Mouse (Mus musculus) heart, embryonic 12.5 days (tissue): ENCODE measurements around the gene Pip4p1. TPM values are rescaled to one million over a fixed set of nuclear protein-coding genes. Genes with fewer than 3 reads are reported as not detected.
"Not testable (repeated sequence)": the region's sequence is repeated elsewhere in the genome, so short reads cannot be mapped to it uniquely, and the experiment has no call there.

Experiments used
- ATAC-seq: fragments of 200-750 bp; cut with Nextera tagmentation; 2 replicates; pipeline ENCODE4 v1.8.0; 2017; ENCODE audit warnings: moderate TSS enrichment, moderate library complexity; ENCODE audit not compliant: insufficient number of reproducible peaks, low FRiP score
- H3K27ac ChIP-seq: fragments of 300-500 bp; sonication (generic); 2 replicates; pipeline ENCODE4 v1.5.1; 2016; ENCODE audit warnings: mild to moderate bottlenecking, moderate library complexity; ENCODE audit not compliant: poor library complexity, severe bottlenecking
- H3K27me3 ChIP-seq: fragments of 300-500 bp; sonication (generic); replicated peaks from 2 replicates; pipeline ENCODE4 v1.6.1; 2016; ENCODE audit warnings: mild to moderate bottlenecking, moderate library complexity
- H3K36me3 ChIP-seq: fragments of 300-500 bp; sonication (generic); 2 replicates; pipeline ENCODE4 v1.6.1; 2016; ENCODE audit warnings: mild to moderate bottlenecking, moderate library complexity
- H3K4me1 ChIP-seq: fragments of 300-500 bp; sonication (generic); replicated peaks from 2 replicates; pipeline ENCODE4 v1.6.1; 2016; ENCODE audit warnings: mild to moderate bottlenecking
- H3K4me2 ChIP-seq: fragments of 300-500 bp; sonication (generic); 2 replicates; pipeline ENCODE4 v1.6.1; 2016; ENCODE audit warnings: mild to moderate bottlenecking, moderate library complexity
- H3K4me3 ChIP-seq: fragments of 300-500 bp; sonication (generic); 2 replicates; pipeline ENCODE4 v1.5.1; 2016; ENCODE audit warnings: mild to moderate bottlenecking
- H3K9ac ChIP-seq: fragments of 300-500 bp; sonication (generic); 2 replicates; pipeline ENCODE4 v1.6.1; 2016; ENCODE audit warnings: mild to moderate bottlenecking, moderate library complexity
- H3K9me3 ChIP-seq: fragments of 300-500 bp; sonication (generic); replicated peaks from 2 replicates; pipeline ENCODE4 v1.6.1; 2016; ENCODE audit warnings: mild to moderate bottlenecking, moderate library complexity
- WGBS: fragments of 180-500 bp; shearing (Covaris S2); methylation state at CpG from one replicate; pipeline ENCODE4 v1.1.7; 2016; 5-methylcytosine and 5-hydroxymethylcytosine counted together
- polyA plus RNA-seq: library from polyadenylated mRNA; unstranded; fragments of >200 nt; fragmentation: Nextera tagmentation; extraction: Ambion mirVana; gene quantifications from 2 replicates; pipeline ENCODE4 v1.2.1, GENCODE M21; 2016

Pip4p1 gene
- polyA plus RNA-seq, 1 experiment from 2014 or later: 37.3 TPM

DNA sequence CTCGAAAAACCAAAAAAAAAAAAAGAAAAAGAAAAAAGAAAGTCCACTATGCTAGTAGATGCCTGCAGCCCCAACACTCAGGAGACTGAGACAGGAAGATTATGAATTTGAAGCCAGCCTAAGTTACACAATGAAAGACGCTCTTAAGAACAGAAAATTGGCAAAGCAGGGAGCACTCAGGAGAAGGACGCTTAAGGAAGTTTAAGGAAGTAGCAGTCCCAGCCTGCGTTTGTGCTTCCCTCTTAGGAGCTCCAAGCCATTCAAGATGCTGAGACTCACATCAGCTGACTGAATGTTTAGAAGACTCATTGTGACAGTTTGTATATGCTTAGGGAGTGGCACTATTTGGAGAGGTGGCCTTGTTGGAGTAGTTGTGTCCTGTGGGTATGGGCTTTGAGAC lies 22.5 kb downstream of the Pip4p1 start:
- H3K9me3 ChIP-seq: no peaks in the 10 kb centered on the region
- no peak overlapping the region for H3K4me3 ChIP-seq
- peaks cover 7% of the 10 kb centered on the region for H3K4me1 ChIP-seq
- H3K9ac ChIP-seq: no peak overlapping the region
- H3K36me3 ChIP-seq: peaks cover 26% of the 10 kb centered on the region
- no peak overlapping the region for H3K4me2 ChIP-seq
- no peak overlapping the region for H3K27ac ChIP-seq
- WGBS: 74% methylated on average over 4 of the region's 4 CpGs
- ATAC-seq: no peak
- H3K27me3 ChIP-seq: no peaks in the 10 kb centered on the region

DNA sequence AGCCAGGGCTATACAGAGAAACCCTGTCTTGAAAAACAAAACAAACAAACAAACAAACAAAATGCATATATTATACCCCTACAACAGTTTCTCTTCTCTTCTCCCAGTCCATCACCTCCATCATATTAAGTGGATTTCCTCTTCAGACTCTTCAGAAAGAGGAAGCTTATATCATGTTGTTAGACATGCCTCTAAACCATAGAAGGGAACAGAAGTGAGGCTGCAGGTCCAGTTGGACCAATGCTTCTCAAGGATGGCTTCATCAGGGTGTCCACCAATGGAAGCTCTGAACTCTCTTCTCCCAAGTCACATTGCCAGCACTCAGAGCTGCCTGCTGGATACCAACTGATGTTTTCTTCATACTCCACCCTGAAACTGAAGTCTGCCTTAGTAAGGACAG lies 25.3 kb downstream of the Pip4p1 start:
- not testable (repeated sequence) for H3K4me2 ChIP-seq, H3K27ac ChIP-seq, H3K4me1 ChIP-seq, H3K4me3 ChIP-seq, H3K27me3 ChIP-seq, ATAC-seq, H3K9me3 ChIP-seq, H3K9ac ChIP-seq, H3K36me3 ChIP-seq

DNA sequence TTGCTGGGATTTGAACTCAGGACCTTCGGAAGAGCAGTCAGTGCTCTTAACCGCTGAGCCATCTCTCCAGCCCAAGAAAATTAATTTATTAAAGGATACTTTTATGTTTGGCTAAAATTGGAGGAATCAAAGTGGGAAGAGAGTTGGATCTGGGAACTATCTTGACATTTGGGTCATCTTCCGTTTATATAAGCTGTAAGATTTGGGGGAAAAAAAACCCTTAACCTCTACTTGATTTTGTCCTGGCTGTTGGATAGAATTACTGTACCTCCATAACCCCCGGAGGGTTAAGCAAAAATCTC lies 25.9 kb downstream of the Pip4p1 start:
- Histone ChIP-seq H3K4me1 (peaks cover 7% of the 10 kb centered on the region), H3K4me3 (no peak overlapping the region), H3K4me2 (no peak overlapping the region), H3K9ac (no peak overlapping the region), H3K27me3 (no peaks in the 10 kb centered on the region), H3K36me3 (no peaks in the 10 kb centered on the region), H3K27ac (no peak overlapping the region), H3K9me3 (no peaks in the 10 kb centered on the region)
- no peak for ATAC-seq
- 86% methylated on average over 4 of the region's 4 CpGs for WGBS

DNA sequence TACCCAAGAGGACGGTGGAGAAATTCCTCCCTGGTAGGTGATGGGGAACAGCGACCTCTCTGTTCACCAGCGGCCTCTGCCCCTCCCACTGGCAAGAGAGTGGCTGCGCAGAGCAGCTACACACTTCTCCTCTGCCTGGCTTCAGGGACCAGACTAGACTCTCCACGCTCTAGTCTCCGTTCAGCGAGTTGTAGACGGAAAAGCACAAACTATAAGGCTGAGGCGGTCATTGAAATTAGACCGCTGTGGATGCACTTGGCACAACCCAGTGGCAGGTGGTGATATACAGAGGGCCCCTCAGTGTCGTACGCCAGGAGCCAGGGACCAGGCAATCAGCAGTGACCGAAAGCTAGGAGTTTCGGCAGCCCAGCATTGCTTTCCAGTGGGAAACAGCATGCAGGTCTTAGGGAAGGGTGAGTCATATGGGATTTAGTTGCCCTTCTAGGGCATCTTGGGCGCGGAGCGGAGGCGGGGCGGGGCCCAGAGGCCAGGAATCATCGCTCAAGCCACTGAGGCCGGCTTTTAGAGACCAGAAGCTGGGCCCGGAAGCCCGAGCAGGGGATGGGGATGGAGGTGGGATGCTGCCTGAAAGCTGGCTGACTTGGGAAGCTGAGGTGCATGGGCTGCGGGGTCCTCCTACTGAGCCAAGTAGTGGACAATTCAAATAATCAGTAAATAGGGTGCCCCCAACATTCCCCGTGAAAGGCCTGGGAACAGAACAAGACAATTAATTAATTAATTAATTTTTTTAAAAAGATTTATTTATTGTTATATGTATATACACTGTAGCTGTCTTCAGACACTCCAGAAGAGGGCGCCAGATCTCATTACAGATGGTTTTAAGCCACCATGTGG lies 26.5 kb downstream of the Pip4p1 start:
- Histone ChIP-seq H3K27me3 (no peaks in the 10 kb centered on the region), H3K4me1 (peaks cover 7% of the 10 kb centered on the region), H3K9ac (peak overlapping the region; percentile 65), H3K4me2 (peak overlapping the region; percentile 76), H3K9me3 (no peaks in the 10 kb centered on the region), H3K36me3 (no peaks in the 10 kb centered on the region), H3K27ac (no peak overlapping the region), H3K4me3 (peak overlapping the region; percentile 52)
- peak; percentile 77 for ATAC-seq
- 4% methylated on average over 26 of the region's 26 CpGs for WGBS

DNA sequence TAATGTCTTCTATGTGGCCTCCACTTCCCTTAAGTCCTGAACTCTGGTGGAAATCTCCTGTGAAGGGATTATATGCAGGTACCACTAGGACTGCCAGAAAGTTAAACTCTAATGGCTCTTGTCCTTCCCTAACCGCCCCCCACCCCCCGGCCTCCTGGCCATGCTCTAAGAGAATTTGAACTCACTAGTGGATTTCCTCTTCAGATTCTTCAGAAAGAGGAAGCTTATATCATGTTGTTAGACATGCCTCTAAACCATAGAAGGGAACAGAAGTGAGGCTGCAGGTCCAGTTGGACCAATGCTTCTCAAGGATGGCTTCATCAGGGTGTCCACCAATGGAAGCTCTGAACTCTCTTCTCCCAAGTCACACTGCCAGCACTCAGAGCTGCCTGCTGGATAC lies 32.7 kb downstream of the Pip4p1 start:
- peaks cover 14% of the 10 kb centered on the region for H3K4me1 ChIP-seq
- peaks cover 33% of the 10 kb centered on the region for H3K27me3 ChIP-seq
- not testable (repeated sequence) for ATAC-seq, H3K4me3 ChIP-seq, H3K9me3 ChIP-seq, H3K9ac ChIP-seq, H3K36me3 ChIP-seq, H3K27ac ChIP-seq, H3K4me2 ChIP-seq
- 86% methylated on average over 2 of the region's 2 CpGs for WGBS

DNA sequence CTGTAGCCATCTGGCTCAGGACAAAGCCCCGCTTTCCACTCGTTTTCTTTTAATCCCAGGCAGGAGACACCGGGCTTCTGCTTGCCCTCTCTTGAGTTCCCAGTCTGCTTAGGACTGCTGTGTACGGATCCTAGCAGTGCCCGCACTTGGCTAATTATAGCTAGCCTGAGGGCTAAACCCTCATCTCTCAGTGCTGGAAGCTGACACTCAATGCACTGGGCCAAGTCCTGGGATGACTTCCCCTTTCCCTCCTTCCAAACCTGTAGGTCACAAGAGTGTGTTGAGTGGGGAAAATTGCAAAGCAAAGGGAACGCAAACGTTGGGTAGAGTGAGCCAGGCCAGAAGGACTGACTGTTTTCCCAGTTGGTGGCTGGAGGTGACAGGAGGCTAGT lies 33.3 kb downstream of the Pip4p1 start, which contains the start of gene Klhl33:
Gene Klhl33 (minus strand): TSS at position 134 of the 392 bp plus-strand sequence.
- peaks cover 33% of the 10 kb centered on the region for H3K27me3 ChIP-seq
- WGBS: 35% methylated on average over 7 of the region's 7 CpGs
- H3K9ac ChIP-seq: peak within 1 kb of the TSS; percentile 65
- H3K27ac ChIP-seq: no peak within 1 kb of the TSS
- H3K4me1 ChIP-seq: peaks cover 14% of the 10 kb centered on the region
- peak within 1 kb of the TSS; percentile 49 for H3K4me3 ChIP-seq
- no peak for ATAC-seq
- peak within 1 kb of the TSS; percentile 83 for H3K4me2 ChIP-seq
- H3K9me3 ChIP-seq: no peaks in the 10 kb centered on the region
- no peaks in the 10 kb centered on the region for H3K36me3 ChIP-seq

DNA sequence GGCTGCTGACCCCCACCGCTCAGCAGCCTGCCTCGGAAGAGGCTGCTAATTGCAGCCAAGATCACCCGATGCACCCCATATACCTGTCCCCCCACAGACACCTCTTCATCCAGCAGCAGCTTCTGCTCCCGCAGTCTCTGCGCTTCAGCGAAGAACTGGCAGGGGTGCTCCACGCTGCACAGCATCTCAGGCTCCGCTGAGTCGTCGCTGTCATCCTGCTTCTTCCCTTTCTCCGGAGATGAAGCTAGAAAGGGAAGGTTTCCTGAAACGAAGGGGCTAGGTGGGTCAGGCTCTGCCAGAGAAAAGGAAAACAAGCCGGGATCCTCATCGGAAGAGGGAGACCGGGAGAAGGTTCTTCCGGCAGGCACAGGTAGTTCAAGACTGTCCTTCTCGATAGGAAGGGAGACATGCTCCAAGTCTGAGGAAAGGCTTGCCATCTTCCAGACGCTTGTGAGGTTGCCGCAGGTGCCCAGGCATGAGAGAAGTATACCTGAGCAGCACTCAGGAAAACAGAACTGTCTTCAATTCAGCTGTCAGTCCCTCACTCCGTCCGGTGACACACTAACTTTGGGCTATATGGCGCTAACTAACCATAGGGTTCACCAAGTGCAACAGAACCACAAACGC lies 33.8 kb downstream of the Pip4p1 start:
- ATAC-seq: no peak
- H3K4me3 ChIP-seq: peak overlapping the region; percentile 49
- 19% methylated on average over 23 of the region's 23 CpGs for WGBS

DNA sequence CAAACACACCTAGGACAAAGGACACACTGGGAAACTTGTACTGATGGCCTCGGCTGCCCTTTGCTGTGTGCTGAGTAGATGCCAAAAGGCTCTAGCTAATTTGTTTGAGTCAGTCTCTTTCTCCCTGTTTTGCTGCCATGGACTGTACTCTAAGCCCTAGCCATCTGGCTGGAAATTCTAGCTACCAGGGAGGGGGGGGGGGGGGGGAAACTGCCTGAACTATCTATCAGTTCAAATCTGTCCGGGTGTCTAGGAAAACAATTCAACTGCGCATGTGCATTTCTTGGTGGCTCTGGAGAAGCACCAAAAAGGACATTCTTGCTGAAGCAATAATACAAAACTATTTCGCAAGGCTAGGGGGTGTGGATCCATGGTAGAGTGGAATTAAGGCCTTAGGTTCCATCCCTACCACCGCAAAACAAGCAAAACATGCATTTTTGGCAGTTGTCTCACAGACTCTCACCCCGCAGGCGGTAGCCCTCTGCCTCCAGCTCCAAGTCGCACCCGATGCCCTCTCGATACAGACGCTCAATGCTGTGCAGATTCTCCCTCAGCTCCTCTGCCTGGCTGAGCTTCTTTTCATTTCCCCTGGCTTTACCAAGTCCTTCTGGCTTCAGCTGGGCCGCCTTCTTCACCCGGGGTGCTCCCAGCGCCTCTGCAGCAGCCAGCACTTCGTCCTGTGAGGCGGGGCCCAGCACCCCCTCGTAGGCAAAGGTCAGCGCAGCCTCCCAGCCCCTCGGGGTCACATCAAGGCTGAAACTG lies 34.5 kb downstream of the Pip4p1 start:
- no peak overlapping the region for H3K27ac ChIP-seq

More for the DNA sequence above, 33.8 kb downstream of the Pip4p1 start:
- H3K36me3 ChIP-seq: no peaks in the 10 kb centered on the region
- H3K27me3 ChIP-seq: peaks cover 33% of the 10 kb centered on the region
- peaks cover 14% of the 10 kb centered on the region for H3K4me1 ChIP-seq
- H3K4me2 ChIP-seq: peak overlapping the region; percentile 83
- H3K9ac ChIP-seq: peak overlapping the region; percentile 65
- H3K9me3 ChIP-seq: no peaks in the 10 kb centered on the region
- H3K27ac ChIP-seq: no peak overlapping the region

DNA sequence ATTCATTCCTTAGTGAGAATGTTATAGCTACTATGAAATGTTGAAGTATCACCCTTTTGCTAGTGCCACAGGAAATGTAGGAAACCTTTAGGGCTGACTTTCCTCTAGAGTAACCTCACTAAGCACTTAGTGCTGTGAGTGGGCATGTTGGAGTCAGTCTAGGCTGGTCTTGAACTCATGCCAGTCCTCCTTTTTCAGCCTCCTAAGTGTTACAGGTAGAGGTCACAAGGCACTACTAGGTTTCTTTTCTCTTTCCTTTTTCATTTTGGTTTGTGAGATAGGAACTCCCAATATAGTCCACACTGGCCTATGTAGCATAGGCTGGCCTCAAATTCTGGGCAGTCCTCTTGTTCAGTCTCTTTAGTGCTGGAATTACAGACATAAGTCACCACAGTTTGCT lies 35.2 kb downstream of the Pip4p1 start:
- H3K27ac ChIP-seq: no peak overlapping the region
- peaks cover 14% of the 10 kb centered on the region for H3K4me1 ChIP-seq
- H3K4me2 ChIP-seq: no peak overlapping the region
- H3K36me3 ChIP-seq: no peaks in the 10 kb centered on the region
- H3K9ac ChIP-seq: no peak overlapping the region
- ATAC-seq: no peak
- H3K9me3 ChIP-seq: no peaks in the 10 kb centered on the region
- no peak overlapping the region for H3K4me3 ChIP-seq
- peaks cover 33% of the 10 kb centered on the region for H3K27me3 ChIP-seq

More for the DNA sequence above, 34.5 kb downstream of the Pip4p1 start:
- peaks cover 14% of the 10 kb centered on the region for H3K4me1 ChIP-seq
- H3K9ac ChIP-seq: peak overlapping the region; percentile 65
- no peaks in the 10 kb centered on the region for H3K9me3 ChIP-seq
- WGBS: 14% methylated on average over 19 of the region's 19 CpGs
- no peak for ATAC-seq
- H3K4me3 ChIP-seq: peak overlapping the region; percentile 49
- H3K27me3 ChIP-seq: peaks cover 33% of the 10 kb centered on the region
- no peaks in the 10 kb centered on the region for H3K36me3 ChIP-seq
- H3K4me2 ChIP-seq: peak overlapping the region; percentile 83

DNA sequence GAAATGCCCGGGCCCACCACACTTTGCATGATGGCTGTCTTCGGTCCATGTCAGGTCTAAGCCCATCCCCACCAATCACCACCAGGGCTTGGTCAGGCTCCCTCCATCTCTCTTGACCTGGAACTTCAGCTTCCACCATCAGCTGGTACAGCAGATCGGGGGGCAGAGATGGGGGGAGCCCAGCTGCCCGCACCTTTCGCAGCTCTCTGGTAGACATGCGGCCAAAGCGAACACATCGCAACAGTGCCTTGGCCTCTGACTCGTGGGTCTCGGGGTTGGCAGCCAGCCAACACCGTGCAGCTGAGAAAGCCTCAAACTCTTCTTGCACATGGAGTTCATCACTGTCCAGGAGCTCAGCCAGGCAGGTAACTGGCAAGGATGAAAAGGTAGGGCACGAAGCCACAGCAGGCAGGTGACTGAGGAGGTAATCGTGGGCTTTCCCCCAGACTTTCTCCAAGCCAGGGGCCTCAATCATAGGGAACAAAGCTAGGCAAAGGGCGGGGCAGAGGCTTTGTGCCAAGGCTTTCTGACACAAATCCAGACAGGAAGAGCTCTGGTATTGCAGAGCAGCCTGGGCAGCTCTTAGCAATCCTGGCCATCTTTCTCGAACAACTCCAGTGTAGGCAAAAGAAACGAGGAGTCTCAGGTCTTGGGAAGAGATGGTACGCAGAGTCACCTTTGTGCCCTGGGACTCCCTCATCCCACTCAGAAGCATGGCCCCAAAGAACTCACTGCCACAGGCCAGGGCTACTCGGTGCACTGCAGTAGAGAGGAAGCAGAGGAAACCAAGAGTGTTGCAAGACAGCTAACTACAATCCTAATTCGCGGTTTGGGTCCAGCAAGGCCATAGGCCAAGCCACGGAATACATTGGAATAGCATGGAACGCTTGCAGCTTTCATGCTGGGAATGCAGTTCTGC lies 37.9 kb downstream of the Pip4p1 start:
- no peak overlapping the region for H3K4me3 ChIP-seq
- no peak overlapping the region for H3K27ac ChIP-seq
- H3K4me1 ChIP-seq: peaks cover 14% of the 10 kb centered on the region
- H3K27me3 ChIP-seq: peaks cover 32% of the 10 kb centered on the region
- no peaks in the 10 kb centered on the region for H3K36me3 ChIP-seq
- H3K9ac ChIP-seq: no peak overlapping the region
- no peak for ATAC-seq
- no peak overlapping the region for H3K4me2 ChIP-seq
- 0 out of 2 replicates have a peak, but pooled peaks cover 3% of the 10 kb centered on the region for H3K9me3 ChIP-seq
- 78% methylated on average over 22 of the region's 22 CpGs for WGBS
